ENCODE assay signal across 30 mouse cellular contexts in genomic region chr6:121509871-121510270, GRCm38 (mm10). TPM values are rescaled to one million over a fixed set of nuclear protein-coding genes. Genes with fewer than 3 reads are reported as not detected.
DNase-seq lines count a peak whose midpoint lies in the region; ATAC-seq and TF ChIP-seq lines count a peak whose summit lies in the region.
"Had no signal": no experiment of that assay in that cellular context is flagged by ENCODE, and none has a peak within 500 bp of the region (broad histone marks: within the 10 kb centered on the region; RNA-seq: fewer than 3 reads in every experiment).

No protein-coding gene starts in this region.

- no peak overlapping the region for H3K9ac ChIP-seq in forebrain, embryonic 11.5 days (ENCODE audit: low read length)
- H3K9ac ChIP-seq in forebrain, embryonic 12.5 days = no peak overlapping the region
- H3K9ac ChIP-seq in hindbrain, embryonic 15.5 days = no peak overlapping the region
- no peak overlapping the region for H3K9ac ChIP-seq in hindbrain, embryonic 12.5 days
- no peak overlapping the region for H3K9ac ChIP-seq in midbrain, postnatal 0 days (replicated peaks; ENCODE audit: low read length, poor library complexity, severe bottlenecking)
- no peak overlapping the region for H3K9ac ChIP-seq in midbrain, embryonic 14.5 days (replicated peaks; ENCODE audit: low read length)
- no peak overlapping the region for H3K9ac ChIP-seq in neural tube, embryonic 14.5 days (replicated peaks; ENCODE audit: low read depth, low read length)
- H3K9ac ChIP-seq: embryonic facial prominence, embryonic 13.5 days; heart, embryonic 13.5 days; limb, embryonic 13.5 days; liver, embryonic 12.5 days; midbrain, embryonic 12.5 days had no signal

- no peak overlapping the region for H3K27ac ChIP-seq in forebrain, embryonic 11.5 days (ENCODE audit: low read depth, low read length)
- no peak overlapping the region for H3K27ac ChIP-seq in forebrain, embryonic 12.5 days
- H3K27ac ChIP-seq in hindbrain, embryonic 15.5 days (replicated peaks) = no peak overlapping the region
- H3K27ac ChIP-seq in hindbrain, embryonic 12.5 days = no peak overlapping the region
- no peak overlapping the region for H3K27ac ChIP-seq in midbrain, postnatal 0 days (ENCODE audit: low read depth, low read length)
- H3K27ac ChIP-seq in midbrain, embryonic 14.5 days (replicated peaks; ENCODE audit: low read depth, low read length) = no peak overlapping the region
- no peak overlapping the region for H3K27ac ChIP-seq in neural tube, embryonic 14.5 days (ENCODE audit: low read depth, low read length)
- H3K27ac ChIP-seq: embryonic facial prominence, embryonic 13.5 days; gastrocnemius, adult 2 months; heart, embryonic 13.5 days; limb, embryonic 13.5 days; liver, embryonic 12.5 days; midbrain, embryonic 12.5 days had no signal

- DNase-seq in forebrain, embryonic 11.5 days (ENCODE audit: low spot score) = peak; percentile 40
- peak; percentile 53 for DNase-seq in midbrain, postnatal 0 days (ENCODE audit: low spot score)
- DNase-seq in midbrain, embryonic 14.5 days = no peak
- DNase-seq in spleen, adult 12 weeks (ENCODE audit: low spot score) = no peak
- DNase-seq: adrenal gland, adult 8-10 months; cerebellum, adult 2 months; cerebellum, postnatal 36 days; embryo, embryonic 11 days; gastrocnemius, adult 2 months; kidney, adult 2 months; kidney, postnatal 25 days; layer of hippocampus, postnatal 36 days; lung, adult 2 months; lung, postnatal 14 days; retina, postnatal 1 day; right cerebral cortex, postnatal 25 days; thymus, postnatal 36 days had no signal

- 83% methylated on average over 7 of the region's 7 CpGs for WGBS in forebrain, embryonic 11.5 days
- 83% methylated on average over 7 of the region's 7 CpGs for WGBS in forebrain, embryonic 12.5 days
- 60% methylated on average over 7 of the region's 7 CpGs for WGBS in hindbrain, embryonic 15.5 days
- WGBS in hindbrain, embryonic 12.5 days = 86% methylated on average over 7 of the region's 7 CpGs
- 66% methylated on average over 7 of the region's 7 CpGs for WGBS in midbrain, postnatal 0 days
- WGBS in midbrain, embryonic 14.5 days = 82% methylated on average over 7 of the region's 7 CpGs
- 62% methylated on average over 7 of the region's 7 CpGs for WGBS in neural tube, embryonic 14.5 days

- H3K36me3 ChIP-seq in forebrain, embryonic 11.5 days (ENCODE audit: control insufficient read depth, insufficient read depth, low read length) = no peaks in the 10 kb centered on the region
- H3K36me3 ChIP-seq in forebrain, embryonic 12.5 days (replicated peaks) = no peaks in the 10 kb centered on the region
- H3K36me3 ChIP-seq in hindbrain, embryonic 15.5 days = no peaks in the 10 kb centered on the region
- H3K36me3 ChIP-seq in hindbrain, embryonic 12.5 days = no peaks in the 10 kb centered on the region
- no peaks in the 10 kb centered on the region for H3K36me3 ChIP-seq in midbrain, postnatal 0 days (ENCODE audit: insufficient read depth, low read length)
- no peaks in the 10 kb centered on the region for H3K36me3 ChIP-seq in midbrain, embryonic 14.5 days (ENCODE audit: control insufficient read depth, insufficient read depth, low read length)
- H3K36me3 ChIP-seq in neural tube, embryonic 14.5 days (ENCODE audit: control insufficient read depth, insufficient read depth, low read length) = no peaks in the 10 kb centered on the region
- H3K36me3 ChIP-seq: embryonic facial prominence, embryonic 13.5 days; heart, embryonic 13.5 days; limb, embryonic 13.5 days; liver, embryonic 12.5 days; midbrain, embryonic 12.5 days had no signal

- no peak for ATAC-seq in forebrain, embryonic 11.5 days (replicated peaks; ENCODE audit: low FRiP score)
- ATAC-seq in forebrain, embryonic 12.5 days (ENCODE audit: low FRiP score) = no peak
- peak; percentile 73 for ATAC-seq in hindbrain, embryonic 15.5 days (ENCODE audit: low FRiP score, low read depth)
- ATAC-seq in hindbrain, embryonic 12.5 days (ENCODE audit: low FRiP score) = no peak
- ATAC-seq in midbrain, postnatal 0 days (ENCODE audit: low FRiP score) = no peak
- ATAC-seq in midbrain, embryonic 14.5 days (ENCODE audit: low FRiP score, low TSS enrichment) = no peak
- peak; percentile 41 for ATAC-seq in neural tube, embryonic 14.5 days (ENCODE audit: low read depth)
- ATAC-seq: activated CD4-positive, CD25-positive, alpha-beta regulatory T cell, adult 4 months; liver, embryonic 12.5 days had no signal

- TF ChIP-seq CTCF in midbrain, postnatal 0 days (IDR thresholded peaks at IDR 0.05) = no peak

- H3K4me2 ChIP-seq in forebrain, embryonic 11.5 days (ENCODE audit: low read depth, low read length, severe bottlenecking) = no peak overlapping the region
- no peak overlapping the region for H3K4me2 ChIP-seq in forebrain, embryonic 12.5 days
- H3K4me2 ChIP-seq in hindbrain, embryonic 15.5 days = no peak overlapping the region
- H3K4me2 ChIP-seq in hindbrain, embryonic 12.5 days (replicated peaks) = no peak overlapping the region
- no peak overlapping the region for H3K4me2 ChIP-seq in midbrain, postnatal 0 days (ENCODE audit: low read depth, low read length, poor library complexity, severe bottlenecking)
- no peak overlapping the region for H3K4me2 ChIP-seq in midbrain, embryonic 14.5 days (ENCODE audit: low read length)
- H3K4me2 ChIP-seq in neural tube, embryonic 14.5 days (ENCODE audit: low read depth, low read length) = no peak overlapping the region
- H3K4me2 ChIP-seq: embryonic facial prominence, embryonic 13.5 days; heart, embryonic 13.5 days; limb, embryonic 13.5 days; liver, embryonic 12.5 days; midbrain, embryonic 12.5 days had no signal

- no peaks in the 10 kb centered on the region for H3K27me3 ChIP-seq in forebrain, embryonic 11.5 days (ENCODE audit: control insufficient read depth, insufficient read depth, low read length)
- H3K27me3 ChIP-seq in forebrain, embryonic 12.5 days = no peaks in the 10 kb centered on the region
- H3K27me3 ChIP-seq in hindbrain, embryonic 15.5 days = no peaks in the 10 kb centered on the region
- H3K27me3 ChIP-seq in hindbrain, embryonic 12.5 days = no peaks in the 10 kb centered on the region
- no peaks in the 10 kb centered on the region for H3K27me3 ChIP-seq in midbrain, postnatal 0 days (ENCODE audit: insufficient read depth, low read length)
- no peaks in the 10 kb centered on the region for H3K27me3 ChIP-seq in midbrain, embryonic 14.5 days (ENCODE audit: control insufficient read depth, insufficient read depth, low read length)
- no peaks in the 10 kb centered on the region for H3K27me3 ChIP-seq in neural tube, embryonic 14.5 days (ENCODE audit: control insufficient read depth, insufficient read depth, low read length)
- H3K27me3 ChIP-seq: embryonic facial prominence, embryonic 13.5 days; heart, embryonic 13.5 days; limb, embryonic 13.5 days; liver, embryonic 12.5 days; midbrain, embryonic 12.5 days had no signal

- H3K4me1 ChIP-seq in forebrain, embryonic 11.5 days (replicated peaks; ENCODE audit: control insufficient read depth, insufficient read depth, low read length) = no peaks in the 10 kb centered on the region
- no peaks in the 10 kb centered on the region for H3K4me1 ChIP-seq in forebrain, embryonic 12.5 days
- 0 out of 2 replicates have a peak, but pooled peaks cover 3% of the 10 kb centered on the region for H3K4me1 ChIP-seq in hindbrain, embryonic 15.5 days (replicated peaks)
- H3K4me1 ChIP-seq in hindbrain, embryonic 12.5 days = no peaks in the 10 kb centered on the region
- no peaks in the 10 kb centered on the region for H3K4me1 ChIP-seq in midbrain, postnatal 0 days (ENCODE audit: insufficient read depth, low read length)
- H3K4me1 ChIP-seq in midbrain, embryonic 14.5 days (ENCODE audit: control insufficient read depth, insufficient read depth, low read length) = no peaks in the 10 kb centered on the region
- H3K4me1 ChIP-seq in neural tube, embryonic 14.5 days (ENCODE audit: control insufficient read depth, insufficient read depth, low read length) = 0 out of 2 replicates have a peak, but pooled peaks cover 5% of the 10 kb centered on the region
- H3K4me1 ChIP-seq: embryonic facial prominence, embryonic 13.5 days; heart, embryonic 13.5 days; limb, embryonic 13.5 days; liver, embryonic 12.5 days; midbrain, embryonic 12.5 days had no signal

- no peaks in the 10 kb centered on the region for H3K9me3 ChIP-seq in forebrain, embryonic 11.5 days (ENCODE audit: control insufficient read depth, low read length)
- no peaks in the 10 kb centered on the region for H3K9me3 ChIP-seq in forebrain, embryonic 12.5 days
- H3K9me3 ChIP-seq in hindbrain, embryonic 15.5 days = no peaks in the 10 kb centered on the region
- no peaks in the 10 kb centered on the region for H3K9me3 ChIP-seq in hindbrain, embryonic 12.5 days (replicated peaks)
- H3K9me3 ChIP-seq in midbrain, postnatal 0 days (ENCODE audit: low read length) = no peaks in the 10 kb centered on the region
- no peaks in the 10 kb centered on the region for H3K9me3 ChIP-seq in midbrain, embryonic 14.5 days (ENCODE audit: control insufficient read depth, low read length)
- no peaks in the 10 kb centered on the region for H3K9me3 ChIP-seq in neural tube, embryonic 14.5 days (ENCODE audit: control insufficient read depth, low read length)
- H3K9me3 ChIP-seq: embryonic facial prominence, embryonic 13.5 days; heart, embryonic 13.5 days; limb, embryonic 13.5 days; liver, embryonic 12.5 days; midbrain, embryonic 12.5 days had no signal

- H3K4me3 ChIP-seq in forebrain, embryonic 11.5 days (ENCODE audit: low read depth, low read length) = no peak overlapping the region
- no peak overlapping the region for H3K4me3 ChIP-seq in forebrain, embryonic 12.5 days (replicated peaks)
- no peak overlapping the region for H3K4me3 ChIP-seq in hindbrain, embryonic 15.5 days
- H3K4me3 ChIP-seq in hindbrain, embryonic 12.5 days = no peak overlapping the region
- H3K4me3 ChIP-seq in midbrain, postnatal 0 days (ENCODE audit: low read depth, low read length) = no peak overlapping the region
- no peak overlapping the region for H3K4me3 ChIP-seq in midbrain, embryonic 14.5 days (replicated peaks; ENCODE audit: low read depth, low read length)
- no peak overlapping the region for H3K4me3 ChIP-seq in neural tube, embryonic 14.5 days (ENCODE audit: low read depth, low read length)
- H3K4me3 ChIP-seq: embryonic facial prominence, embryonic 13.5 days; erythroblast, embryonic 14.5 days; gastrocnemius, adult 2 months; heart, embryonic 13.5 days; limb, embryonic 13.5 days; liver, embryonic 12.5 days; midbrain, embryonic 12.5 days had no signal

RNA-seq across cellular contexts. Expression of gene Iqsec3, which starts 36.4 kb away (rescaled TPM):
- polyA plus RNA-seq in forebrain, embryonic 11.5 days (2014; fragmentation: Nextera tagmentation; extraction: Ambion mirVana) = 0.90 and 1.1 TPM in 2 replicates
- polyA plus RNA-seq in forebrain, embryonic 12.5 days (2016; fragmentation: Nextera tagmentation; extraction: Ambion mirVana) = 2.4 TPM in 2 replicates
- polyA plus RNA-seq in hindbrain, embryonic 15.5 days (2015; fragmentation: Nextera tagmentation; extraction: Ambion mirVana) = 13.5 and 15.4 TPM in 2 replicates
- polyA plus RNA-seq in hindbrain, embryonic 12.5 days (2016; fragmentation: Nextera tagmentation; extraction: Ambion mirVana) = 6.0 and 6.6 TPM in 2 replicates
- total RNA-seq in midbrain, postnatal 0 days (2014; rRNA removed) = 48.6 and 50.3 TPM in 2 replicates
- 9.5 and 10.7 TPM in 2 replicates for polyA plus RNA-seq in midbrain, postnatal 0 days (2015; fragmentation: Nextera tagmentation; extraction: Ambion mirVana)
- 11.2 and 11.6 TPM in 2 replicates for polyA plus RNA-seq in midbrain, embryonic 14.5 days (2014; fragmentation: Nextera tagmentation; extraction: Ambion mirVana)
- polyA plus RNA-seq in neural tube, embryonic 14.5 days (2014; fragmentation: Nextera tagmentation; extraction: Ambion mirVana) = 20.0 and 22.8 TPM in 2 replicates
- total RNA-seq: granulocyte monocyte progenitor cell, adult 5-6 weeks; megakaryocyte progenitor cell, adult 5-6 weeks had no signal
- polyA plus RNA-seq: activated CD4-positive, CD25-positive, alpha-beta regulatory T cell, adult 4 months; erythroblast, embryonic 14.5 days; heart, embryonic 13.5 days; liver, embryonic 12.5 days had no signal

Comparison
In these comparisons a context has a peak if more than half of its experiments do, and no peak if none do; other contexts are left out.
1. ATAC-seq: peak in hindbrain, embryonic 15.5 days (single experiment) and neural tube, embryonic 14.5 days (single experiment); none in forebrain, embryonic 11.5 days (single experiment), forebrain, embryonic 12.5 days (single experiment), hindbrain, embryonic 12.5 days (single experiment), midbrain, postnatal 0 days (single experiment) and midbrain, embryonic 14.5 days (single experiment).
2. DNase-seq: peak in forebrain, embryonic 11.5 days (single experiment) and midbrain, postnatal 0 days (single experiment); none in midbrain, embryonic 14.5 days (single experiment) and spleen, adult 12 weeks (single experiment).